Mouse (Mus musculus): ENCODE results near the gene Myadm. TPM values are rescaled to one million over a fixed set of nuclear protein-coding genes. Genes with fewer than 3 reads are reported as not detected.

Gene Myadm
- polyA plus RNA-seq, 1 experiment from 2014 or later = 118 TPM

- Histone ChIP-seq H3K4me3 (no peak overlapping the region), H3K4me2 (no peak overlapping the region), H3K27me3 (no peaks in the 10 kb centered on the region), H3K9ac (no peak overlapping the region), H3K36me3 (no peaks in the 10 kb centered on the region), H3K9me3 (no peaks in the 10 kb centered on the region), H3K4me1 (no peaks in the 10 kb centered on the region), H3K27ac (no peak overlapping the region)
- no peak for ATAC-seq (ENCODE audit: borderline replicate concordance, extremely low read depth, low FRiP score, low TSS enrichment)
- 66% methylated on average over 20 of the region's 20 CpGs for WGBS
Observed at GRCm38 (mm10) chr7:3347366-3348287, 58.7 kb downstream of the Myadm start.

DNA sequence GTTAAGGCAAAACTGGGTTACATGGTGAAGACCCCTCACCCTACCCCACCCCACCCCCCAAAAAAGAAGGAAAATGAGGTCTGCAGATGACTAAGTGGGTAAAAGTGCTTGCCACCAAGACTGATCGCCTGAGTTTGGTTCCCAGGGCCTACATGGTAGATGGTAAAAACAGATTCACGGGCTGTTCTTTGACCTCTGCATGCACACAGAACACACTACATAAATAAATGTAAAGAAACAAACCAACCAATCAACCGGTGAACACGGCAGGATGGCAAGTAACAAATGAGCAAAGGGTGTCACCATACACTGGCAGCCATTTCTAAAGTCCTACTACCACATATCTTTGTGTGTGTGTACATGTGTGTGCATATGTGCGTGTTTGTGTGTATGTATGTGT lies 59.4 kb downstream of the Myadm start:
- H3K27me3 ChIP-seq = no peaks in the 10 kb centered on the region
- H3K9me3 ChIP-seq = no peaks in the 10 kb centered on the region
- WGBS = 72% methylated on average over 5 of the region's 5 CpGs
- H3K4me3 ChIP-seq = no peak overlapping the region
- no peak overlapping the region for H3K4me2 ChIP-seq
- no peak for ATAC-seq (ENCODE audit: borderline replicate concordance, extremely low read depth, low FRiP score, low TSS enrichment)
- no peaks in the 10 kb centered on the region for H3K4me1 ChIP-seq
- H3K36me3 ChIP-seq = no peaks in the 10 kb centered on the region
- no peak overlapping the region for H3K9ac ChIP-seq
- no peak overlapping the region for H3K27ac ChIP-seq

DNA sequence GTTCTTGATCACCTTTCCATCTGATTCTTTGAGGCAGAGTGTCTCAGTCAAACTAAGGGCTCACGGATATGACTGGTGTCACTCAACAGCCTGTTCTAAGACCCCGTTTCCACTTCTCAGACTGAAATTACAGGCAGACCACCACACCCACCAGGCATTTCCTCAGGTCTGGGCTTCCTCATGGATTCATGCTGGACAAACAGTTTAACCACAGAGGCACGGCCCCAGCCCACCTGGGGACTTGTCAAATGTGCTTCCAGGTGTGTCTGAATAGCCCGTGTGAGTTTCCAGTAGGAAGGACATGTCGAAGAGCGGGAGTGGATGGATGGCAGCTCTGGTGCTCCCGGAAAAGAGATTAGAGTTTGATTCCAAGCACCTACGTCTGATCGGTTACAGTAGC lies 60.9 kb downstream of the Myadm start:
- 85% methylated on average over 9 of the region's 9 CpGs for WGBS
- H3K4me1 ChIP-seq = no peaks in the 10 kb centered on the region
- H3K9me3 ChIP-seq = no peaks in the 10 kb centered on the region
- no peak for ATAC-seq (ENCODE audit: borderline replicate concordance, extremely low read depth, low FRiP score, low TSS enrichment)
- no peaks in the 10 kb centered on the region for H3K27me3 ChIP-seq
- no peak overlapping the region for H3K9ac ChIP-seq
- no peak overlapping the region for H3K4me2 ChIP-seq
- no peak overlapping the region for H3K4me3 ChIP-seq
- no peaks in the 10 kb centered on the region for H3K36me3 ChIP-seq
- H3K27ac ChIP-seq = no peak overlapping the region

Other genes with a start within 250 kb of the Myadm start
- gene AU018091, start 119.9 kb upstream of the Myadm start, polyA plus RNA-seq (2015; fragmentation: Nextera tagmentation; extraction: Ambion mirVana) = 0.09 TPM in 1 of 2 replicates, not detected in the other
- 0.04 TPM in 1 of 2 replicates, not detected in the other for gene Nlrp12, start 39.3 kb upstream of the Myadm start, polyA plus RNA-seq (2015; fragmentation: Nextera tagmentation; extraction: Ambion mirVana)
- gene Prkcg, start 99 bp downstream of the Myadm start, polyA plus RNA-seq (2015; fragmentation: Nextera tagmentation; extraction: Ambion mirVana) = 0.16 and 0.32 TPM in 2 replicates
- gene Cacng7, start 43.9 kb downstream of the Myadm start, polyA plus RNA-seq (2015; fragmentation: Nextera tagmentation; extraction: Ambion mirVana) = 0.48 and 0.49 TPM in 2 replicates
- gene Cacng8, start 101.6 kb downstream of the Myadm start, polyA plus RNA-seq (2015; fragmentation: Nextera tagmentation; extraction: Ambion mirVana) = 2.2 and 2.4 TPM in 2 replicates
- gene Cacng6, start 135.1 kb downstream of the Myadm start, polyA plus RNA-seq (2015; fragmentation: Nextera tagmentation; extraction: Ambion mirVana) = 0.30 TPM in 1 of 2 replicates, not detected in the other
- 0.10 TPM in 1 of 2 replicates, not detected in the other for gene Tarm1, start 213.5 kb downstream of the Myadm start, polyA plus RNA-seq (2015; fragmentation: Nextera tagmentation; extraction: Ambion mirVana)

Data from lung, embryonic 15.5 days (tissue).